Mouse (Mus musculus): ENCODE results near the gene Baz2b.

DNA sequence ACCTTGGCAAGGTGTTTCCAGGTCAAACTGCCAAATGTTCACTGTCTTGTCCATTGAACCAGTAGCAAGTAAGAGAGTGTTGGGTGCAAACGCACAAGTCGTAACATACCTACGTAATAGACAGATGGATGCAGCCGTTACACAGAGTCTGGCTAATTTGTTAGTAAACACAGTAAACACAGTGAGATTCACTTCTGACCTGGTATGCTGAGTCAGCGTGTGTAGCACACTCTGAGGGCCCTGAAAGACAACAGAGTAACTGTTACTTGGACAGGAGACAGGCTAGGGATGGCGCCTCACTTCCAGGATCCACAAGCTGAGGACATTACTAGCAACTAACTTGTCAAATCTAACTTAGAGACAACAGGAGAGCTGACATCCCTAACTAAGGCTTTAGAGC lies 347.0 kb downstream of the Baz2b start:
- TF ChIP-seq POLR2A (IDR thresholded peaks at IDR 0.05; ENCODE audit: control insufficient read depth in 1 of 2, insufficient read depth in 1 of 2, low read depth in 1 of 2, low read length in 2 of 2, poor library complexity in 1 of 2), result no peak
- TF ChIP-seq SIN3A (IDR thresholded peaks at IDR 0.05; ENCODE audit: low read length), result no peak
- TF ChIP-seq EP300 (IDR thresholded peaks at IDR 0.05; ENCODE audit: low read depth in 1 of 2, low read length in 2 of 2), result no peak
- no peak for TF ChIP-seq ETS1 (IDR thresholded peaks at IDR 0.05; ENCODE audit: low read depth, low read length)
- TF ChIP-seq CTCF (IDR thresholded peaks at IDR 0.05 in 2 of 3, conservative IDR thresholded peaks at IDR 0.05 in 1 of 3; ENCODE audit: control insufficient read depth in 1 of 3, insufficient read depth in 1 of 3, low read depth in 2 of 3, low read length in 3 of 3, poor library complexity in 1 of 3, severe bottlenecking in 1 of 3), result no peak
- TF ChIP-seq NRF1 (IDR thresholded peaks at IDR 0.05; ENCODE audit: insufficient read depth, low read depth, low read length, poor library complexity, severe bottlenecking), result no peak
- no peak for TF ChIP-seq TAL1 (IDR thresholded peaks at IDR 0.05; ENCODE audit: low read length)
- no peak for TF ChIP-seq HCFC1 (IDR thresholded peaks at IDR 0.05; ENCODE audit: low read depth, low read length)
- no peak for TF ChIP-seq UBTF (IDR thresholded peaks at IDR 0.05; ENCODE audit: borderline replicate concordance, insufficient read depth, low read depth, low read length)
- TF ChIP-seq CHD2 (IDR thresholded peaks at IDR 0.05; ENCODE audit: low read length), result no peak
- TF ChIP-seq ZMIZ1 (IDR thresholded peaks at IDR 0.05; ENCODE audit: low read depth, low read length), result no peak
- no peak for TF ChIP-seq POLR2AphosphoS2 (IDR thresholded peaks at IDR 0.05; ENCODE audit: low read length)
- TF ChIP-seq NELFE (IDR thresholded peaks at IDR 0.05; ENCODE audit: low read depth, low read length), result no peak
